In the genomic region with DNA sequence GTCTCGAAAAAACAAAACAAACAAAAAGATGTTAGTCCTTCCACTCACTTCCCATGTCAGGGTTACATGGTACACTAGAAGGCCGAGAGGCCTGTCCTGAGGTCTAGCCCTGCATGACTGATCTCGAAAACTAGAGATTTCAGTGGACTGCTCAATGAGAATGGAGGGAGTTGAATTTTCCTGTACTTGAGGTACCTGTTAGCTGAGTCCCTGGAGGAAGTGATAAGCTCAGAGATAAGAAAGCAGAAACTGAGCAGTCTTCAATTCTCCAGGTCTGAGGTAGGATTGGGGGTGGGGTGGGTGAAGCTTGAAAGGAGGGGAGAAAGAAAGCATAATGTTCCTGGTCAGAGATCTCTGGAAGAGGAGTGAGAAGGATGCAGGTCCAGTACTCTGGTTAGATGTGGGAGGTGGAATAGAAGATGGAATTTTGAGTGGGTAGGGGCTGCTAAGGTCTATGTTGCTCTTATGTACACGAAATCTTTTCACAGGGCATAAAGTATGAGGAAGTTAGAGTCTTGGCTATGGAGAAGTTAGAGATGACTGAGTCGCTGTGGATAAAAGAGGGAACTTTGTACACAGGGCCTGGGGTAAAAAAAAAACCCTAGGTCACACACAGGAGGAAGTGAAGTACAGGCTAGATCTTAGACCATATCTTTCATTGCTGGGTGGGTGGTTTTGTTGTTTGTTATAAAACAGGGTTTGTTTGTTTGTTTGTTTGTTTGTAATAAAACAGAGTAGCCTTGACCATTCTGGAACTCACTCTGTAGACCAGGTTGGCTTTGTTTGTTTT, we compare ENCODE assay signal across 13 mouse cellular contexts. TPM values are rescaled to one million over a fixed set of nuclear protein-coding genes. Genes with fewer than 3 reads are reported as not detected.
A peak's percentile ranks its signal among the peaks of the same experiment; 100 is the strongest.
DNase-seq lines count a peak whose midpoint lies in the region; ATAC-seq and TF ChIP-seq lines count a peak whose summit lies in the region.
"Had no signal": no experiment of that assay in that cellular context is flagged by ENCODE, and none has a peak within 500 bp of the region (broad histone marks: within the 10 kb centered on the region; RNA-seq: fewer than 3 reads in every experiment).

No protein-coding gene starts in this region.

- TF ChIP-seq CTCF in MEL (IDR thresholded peaks at IDR 0.05 in 2 of 3, conservative IDR thresholded peaks at IDR 0.05 in 1 of 3; ENCODE audit: control insufficient read depth in 1 of 3, insufficient read depth in 1 of 3, low read depth in 2 of 3, low read length in 3 of 3, poor library complexity in 1 of 3, severe bottlenecking in 1 of 3): no peak
- no peak for TF ChIP-seq CTCF in small intestine, adult 2 months (IDR thresholded peaks at IDR 0.05; ENCODE audit: extremely low read depth, insufficient read length, insufficient replicate concordance, low read depth, low read length)

- H3K79me2 ChIP-seq in MEL (ENCODE audit: control insufficient read depth, insufficient read depth, low read length, poor library complexity): no peaks in the 10 kb centered on the region

- TF ChIP-seq EP300 in MEL (IDR thresholded peaks at IDR 0.05; ENCODE audit: low read depth in 1 of 2, low read length in 2 of 2): peak; percentile 62 to 66

- DNase-seq in kidney, adult 18-20 months: no peak
- peak; percentile 90 for DNase-seq in MEL (ENCODE audit: low read depth, low spot score)
- no peak for DNase-seq in embryo, embryonic 10.5 days (ENCODE audit: low spot score)
- no peak for DNase-seq in MN1 (ENCODE audit: low spot score)
- DNase-seq: cerebellum, postnatal 14 days; kidney, postnatal 25 days had no signal

- peaks cover 39% of the 10 kb centered on the region for H3K4me1 ChIP-seq in kidney, embryonic 15.5 days
- H3K4me1 ChIP-seq in MEL (ENCODE audit: control insufficient read depth in 1 of 2, insufficient read depth in 2 of 2, low read length in 2 of 2): peaks cover 0 to 23% of the 10 kb centered on the region in 2 experiments; a peak in 3 of 4 replicates
- peaks cover 24% of the 10 kb centered on the region for H3K4me1 ChIP-seq in small intestine, adult 2 months (ENCODE audit: control insufficient read depth, insufficient read depth, insufficient read length, low read length)

- no peak for ATAC-seq in kidney, embryonic 15.5 days (replicated peaks; ENCODE audit: low FRiP score)
- ATAC-seq in granulocyte monocyte progenitor cell, adult 5-6 weeks (replicated peaks; ENCODE audit: poor library complexity, severe bottlenecking): peak; percentile 67

- H3K27ac ChIP-seq in kidney, embryonic 15.5 days: peak overlapping the region; percentile 32; the same call in 1 of the 2 replicates
- peak overlapping the region; percentile 84 for H3K27ac ChIP-seq in MEL (ENCODE audit: control insufficient read depth, low read depth, low read length)
- H3K27ac ChIP-seq in small intestine, adult 2 months (ENCODE audit: insufficient read depth, low read depth, low read length): peak overlapping the region; percentile 68
- H3K27ac ChIP-seq: liver, embryonic 14.5 days; midbrain, embryonic 12.5 days; neural tube, embryonic 12.5 days had no signal

- no peak for TF ChIP-seq RAD21 in MEL (IDR thresholded peaks at IDR 0.05; ENCODE audit: low read depth, low read length)

- no peaks in the 10 kb centered on the region for H3K27me3 ChIP-seq in kidney, embryonic 15.5 days
- H3K27me3 ChIP-seq in MEL (ENCODE audit: control insufficient read depth in 1 of 2, insufficient read depth in 2 of 2, low read length in 2 of 2): no peaks in the 10 kb centered on the region
- H3K27me3 ChIP-seq in small intestine, adult 2 months (ENCODE audit: control insufficient read depth, insufficient read depth, low read length): no peaks in the 10 kb centered on the region

- H3K4me2 ChIP-seq in kidney, embryonic 15.5 days: no peak overlapping the region
- H3K4me2 ChIP-seq: midbrain, embryonic 12.5 days; neural tube, embryonic 12.5 days had no signal

- no peak overlapping the region for H3K4me3 ChIP-seq in kidney, embryonic 15.5 days (replicated peaks)
- no peak overlapping the region for H3K4me3 ChIP-seq in MEL (ENCODE audit: control insufficient read depth in 1 of 2, insufficient read depth in 1 of 2, low read depth in 2 of 2, low read length in 2 of 2)
- no peak overlapping the region for H3K4me3 ChIP-seq in small intestine, adult 2 months (ENCODE audit: low read depth, low read length)
- H3K4me3 ChIP-seq: midbrain, embryonic 12.5 days; neural tube, embryonic 12.5 days had no signal

- H3K9me3 ChIP-seq in kidney, embryonic 15.5 days (replicated peaks): no peaks in the 10 kb centered on the region
- no peaks in the 10 kb centered on the region for H3K9me3 ChIP-seq in MEL (replicated peaks; ENCODE audit: insufficient read depth, low read length)
- H3K9me3 ChIP-seq: midbrain, embryonic 12.5 days; neural tube, embryonic 12.5 days had no signal

- peaks cover 63% of the 10 kb centered on the region for H3K36me3 ChIP-seq in kidney, embryonic 15.5 days
- peaks cover 0 to 23% of the 10 kb centered on the region in 2 experiments; a peak in 2 of 4 replicates for H3K36me3 ChIP-seq in MEL (ENCODE audit: control insufficient read depth in 1 of 2, insufficient read depth in 2 of 2, low read length in 2 of 2)
- H3K36me3 ChIP-seq in small intestine, adult 2 months (ENCODE audit: control insufficient read depth, insufficient read depth, low read length): peaks cover 21% of the 10 kb centered on the region

- TF ChIP-seq POLR2A in MEL (IDR thresholded peaks at IDR 0.05; ENCODE audit: control insufficient read depth in 1 of 2, insufficient read depth in 1 of 2, low read depth in 1 of 2, low read length in 2 of 2, poor library complexity in 1 of 2): no peak
- TF ChIP-seq POLR2A in small intestine, adult 2 months (IDR thresholded peaks at IDR 0.05; ENCODE audit: low read depth, low read length): no peak

- no peak overlapping the region for H3K9ac ChIP-seq in kidney, embryonic 15.5 days
- no peak overlapping the region for H3K9ac ChIP-seq in MEL (ENCODE audit: control insufficient read depth, low read depth, low read length, poor library complexity, severe bottlenecking)
- H3K9ac ChIP-seq: liver, embryonic 14.5 days; midbrain, embryonic 12.5 days; neural tube, embryonic 12.5 days had no signal

- WGBS in kidney, embryonic 15.5 days: 81% methylated on average over 5 of the region's 5 CpGs
- WGBS in small intestine, adult 2 months: 27% methylated on average over 5 of the region's 5 CpGs

TF ChIP-seq in MEL, 35 proteins besides CTCF, POLR2A, EP300 and RAD21 (continues in another document):
- no peak for TF ChIP-seq TBP (IDR thresholded peaks at IDR 0.05; ENCODE audit: low read depth, low read length)
- no peak for TF ChIP-seq TAL1 (IDR thresholded peaks at IDR 0.05; ENCODE audit: low read length)
- 0 out of 2 replicates have a peak, but pooled peaks have one; percentile 21 for TF ChIP-seq MYC (IDR thresholded peaks at IDR 0.05; ENCODE audit: low read depth, low read length)
- TF ChIP-seq MAZ (IDR thresholded peaks at IDR 0.05; ENCODE audit: low read depth, low read length): 0 out of 2 replicates have a peak, but pooled peaks have one; percentile 30
- TF ChIP-seq JUND (IDR thresholded peaks at IDR 0.05; ENCODE audit: low read depth, low read length): no peak
- 0 out of 2 replicates have a peak, but pooled peaks have one; percentile 28 for TF ChIP-seq SIN3A (IDR thresholded peaks at IDR 0.05; ENCODE audit: low read length)
- 0 out of 2 replicates have a peak, but pooled peaks have one; percentile 45 for TF ChIP-seq RCOR1 (IDR thresholded peaks at IDR 0.05; ENCODE audit: low read depth, low read length)
- no peak for TF ChIP-seq CHD2 (IDR thresholded peaks at IDR 0.05; ENCODE audit: low read length)
- peak; percentile 97 for TF ChIP-seq ZNF384 (IDR thresholded peaks at IDR 0.05; ENCODE audit: low read depth, low read length)
- TF ChIP-seq TCF12 (IDR thresholded peaks at IDR 0.05; ENCODE audit: low read depth, low read length): peak; percentile 59
- TF ChIP-seq HCFC1 (IDR thresholded peaks at IDR 0.05; ENCODE audit: low read depth, low read length): peak; percentile 4; the same call in 1 of the 2 replicates

RNA-seq across cellular contexts. Expression of a gene that starts 6.5 kb away (rescaled TPM):
- polyA plus RNA-seq in kidney, embryonic 15.5 days (2015; fragmentation: Nextera tagmentation; extraction: Ambion mirVana): 0.06 and 0.27 TPM in 2 replicates
- not detected in 2 replicates for total RNA-seq in MEL (2012; rRNA removed)
- under 1 TPM in 1 of 2 experiments, not detected in 1; 0.10 TPM for polyA plus RNA-seq in MEL (2012; ENCODE audit: insufficient read depth in 1 of 2, insufficient read length in 2 of 2, low read depth in 1 of 2, low replicate concordance in 2 of 2, missing spikeins in 1 of 2)
- total RNA-seq in granulocyte monocyte progenitor cell, adult 5-6 weeks (2014; fragmentation: Nextera tagmentation): not detected in 2 replicates
- total RNA-seq in granulocyte monocyte progenitor cell, adult 5-6 weeks (2017): not detected in 2 replicates
- polyA plus RNA-seq in small intestine, adult 2 months (2012; rRNA removed): 0.60 and 1.0 TPM in 2 replicates

RNA-seq across cellular contexts. Expression of a gene that starts 6.6 kb away (rescaled TPM):
- 78.3 and 93.8 TPM in 2 replicates for polyA plus RNA-seq in kidney, embryonic 15.5 days (2015; fragmentation: Nextera tagmentation; extraction: Ambion mirVana)
- 0.62 and 1.3 TPM in 2 replicates for total RNA-seq in MEL (2012; rRNA removed)
- polyA plus RNA-seq in MEL (2012; ENCODE audit: insufficient read depth in 1 of 2, insufficient read length in 2 of 2, low read depth in 1 of 2, low replicate concordance in 2 of 2, missing spikeins in 1 of 2): 1 to 10 TPM in 1 of 2 experiments, not detected in 1; 7.4 TPM
- 14.0 TPM in 2 replicates for total RNA-seq in granulocyte monocyte progenitor cell, adult 5-6 weeks (2014; fragmentation: Nextera tagmentation)
- 3.2 and 3.7 TPM in 2 replicates for total RNA-seq in granulocyte monocyte progenitor cell, adult 5-6 weeks (2017)
- 132 and 142 TPM in 2 replicates for polyA plus RNA-seq in small intestine, adult 2 months (2012; rRNA removed)

RNA-seq across cellular contexts. Expression of a gene that starts 37.2 kb away (rescaled TPM):
- 0.90 and 1.00 TPM in 2 replicates for polyA plus RNA-seq in kidney, embryonic 15.5 days (2015; fragmentation: Nextera tagmentation; extraction: Ambion mirVana)
- total RNA-seq in MEL (2012; rRNA removed): 0.04 TPM in 1 of 2 replicates, not detected in the other
- polyA plus RNA-seq in MEL (2012; ENCODE audit: insufficient read depth in 1 of 2, insufficient read length in 2 of 2, low read depth in 1 of 2, low replicate concordance in 2 of 2, missing spikeins in 1 of 2): under 1 TPM in 1 of 2 experiments, not detected in 1; 0.11 TPM
- not detected in 2 replicates for total RNA-seq in granulocyte monocyte progenitor cell, adult 5-6 weeks (2014; fragmentation: Nextera tagmentation)
- total RNA-seq in granulocyte monocyte progenitor cell, adult 5-6 weeks (2017): not detected in 2 replicates
- polyA plus RNA-seq in small intestine, adult 2 months (2012; rRNA removed): 7.5 and 8.8 TPM in 2 replicates

RNA-seq across cellular contexts. Expression of a gene that starts 46.0 kb away (rescaled TPM):
- 0.03 TPM in 2 replicates for polyA plus RNA-seq in kidney, embryonic 15.5 days (2015; fragmentation: Nextera tagmentation; extraction: Ambion mirVana)
- not detected in 2 replicates for total RNA-seq in MEL (2012; rRNA removed)
- polyA plus RNA-seq in MEL (2012; ENCODE audit: insufficient read depth in 1 of 2, insufficient read length in 2 of 2, low read depth in 1 of 2, low replicate concordance in 2 of 2, missing spikeins in 1 of 2): not detected
- total RNA-seq in granulocyte monocyte progenitor cell, adult 5-6 weeks (2014; fragmentation: Nextera tagmentation): 3.4 TPM in 1 of 2 replicates, not detected in the other
- total RNA-seq in granulocyte monocyte progenitor cell, adult 5-6 weeks (2017): 2.1 and 3.2 TPM in 2 replicates
- 0.05 and 0.06 TPM in 2 replicates for polyA plus RNA-seq in small intestine, adult 2 months (2012; rRNA removed)
- total RNA-seq: left cerebral cortex, adult 8-10 months had no signal
- polyA plus RNA-seq: midbrain, embryonic 12.5 days; neural tube, embryonic 12.5 days had no signal

Comparison
In these comparisons a context has a peak if more than half of its experiments do, and no peak if none do; other contexts are left out.
1. H3K27ac ChIP-seq: peak in every context shown above with its lines; median percentile 84 in MEL; 68 in small intestine, adult 2 months; 32 in kidney, embryonic 15.5 days.